Mouse (Mus musculus): ENCODE measurements around the gene Gart.
A peak's percentile ranks its signal among the peaks of the same experiment; 100 is the strongest.

DNA sequence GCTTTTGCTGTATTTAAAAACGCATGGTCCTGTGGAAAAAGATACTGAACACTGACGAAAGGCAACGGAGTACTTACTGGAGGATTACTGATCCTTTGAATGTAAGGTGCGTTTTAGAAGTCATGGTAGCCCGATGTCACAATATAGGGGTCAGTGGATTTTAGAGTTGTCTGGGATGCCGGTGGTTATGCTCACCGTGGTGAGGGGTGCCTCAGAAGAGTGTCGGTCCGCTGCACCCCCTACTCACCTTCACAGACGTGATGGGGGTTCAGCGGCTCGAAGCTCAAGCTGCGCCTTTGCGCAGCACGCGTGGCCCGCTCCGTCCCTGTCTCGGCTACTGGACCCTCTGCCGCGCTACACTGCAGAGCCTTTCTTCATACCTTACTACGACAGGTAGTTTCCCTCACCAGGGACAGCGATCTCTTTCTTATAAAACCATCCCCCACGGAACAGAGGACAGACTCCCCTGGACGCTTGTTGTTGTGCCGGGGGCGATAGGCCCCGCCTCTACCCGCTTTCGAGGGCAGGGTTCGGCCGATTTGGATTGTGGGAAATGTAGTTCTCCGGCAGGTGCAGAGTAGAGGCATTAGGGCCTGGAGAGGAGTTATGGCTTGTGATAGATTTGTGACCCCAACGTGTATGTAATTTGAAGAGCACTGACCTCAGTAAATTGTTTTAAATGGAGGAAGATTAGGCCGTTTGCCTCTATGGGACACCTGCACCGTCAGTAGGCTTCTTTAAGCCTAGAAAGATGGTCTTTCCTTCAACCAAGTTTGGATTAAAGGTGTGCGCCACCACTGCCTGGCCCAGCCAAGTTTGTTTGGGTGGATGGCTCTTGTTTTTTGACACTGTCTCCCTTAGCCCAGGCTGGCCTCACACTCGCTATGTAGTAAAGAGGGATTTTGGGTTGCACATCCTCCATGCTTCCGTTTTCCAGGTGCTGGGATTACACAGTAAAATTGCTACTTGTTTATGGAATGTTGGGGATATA is 27.9 kb downstream of the Gart start, which contains the start of gene Dnajc28:
- TF ChIP-seq CTCF (conservative IDR thresholded peaks at IDR 0.05 in 1 of 2, IDR thresholded peaks at IDR 0.05 in 1 of 2; ENCODE audit: low read depth in 2 of 2, low read length in 2 of 2) (no peak), ZKSCAN1 (IDR thresholded peaks at IDR 0.05; ENCODE audit: borderline replicate concordance, low read depth, low read length) (no peak), POLR2A (IDR thresholded peaks at IDR 0.05; ENCODE audit: low read depth, low read length) (peak; percentile 51; the same call in 1 of the 2 replicates), MAFK (IDR thresholded peaks at IDR 0.05; ENCODE audit: insufficient replicate concordance, low read length) (no peak), JUND (conservative IDR thresholded peaks at IDR 0.05; ENCODE audit: low read depth, low read length) (no peak)
